Mouse (Mus musculus) gastrocnemius, postnatal 14 days (tissue): ENCODE measurements around the gene Fam196a. TPM values are rescaled to one million over a fixed set of nuclear protein-coding genes. Genes with fewer than 3 reads are reported as not detected.

Experiments
- DNase-seq: peaks from one replicate; pipeline ENCODE4 v3.0.0; 2021; ENCODE audit warnings: mixed read lengths
- intact Hi-C: fragments of 180-260 bp; cut with DNase I; formaldehyde crosslinking; loops from one replicate; pipeline ENCODE4 v1.15.1; 2025; ENCODE audit warnings: low total_unique reads
- long read RNA-seq, 2 experiments: library from polyadenylated mRNA; stranded (forward); transcript quantifications; one replicate each; pipeline ENCODE4 v2.0.0; 2021
- total RNA-seq, 2 experiments: library from RNA; stranded (reverse); gene quantifications; 2 replicates each; pipeline ENCODE4 v1.2.3; 2021

Gene Fam196a
- under 1 TPM; 0.09 to 0.29 TPM for total RNA-seq
- long read RNA-seq, experiment 1, result 0 reads
- long read RNA-seq, experiment 2, result 0 reads

DNA sequence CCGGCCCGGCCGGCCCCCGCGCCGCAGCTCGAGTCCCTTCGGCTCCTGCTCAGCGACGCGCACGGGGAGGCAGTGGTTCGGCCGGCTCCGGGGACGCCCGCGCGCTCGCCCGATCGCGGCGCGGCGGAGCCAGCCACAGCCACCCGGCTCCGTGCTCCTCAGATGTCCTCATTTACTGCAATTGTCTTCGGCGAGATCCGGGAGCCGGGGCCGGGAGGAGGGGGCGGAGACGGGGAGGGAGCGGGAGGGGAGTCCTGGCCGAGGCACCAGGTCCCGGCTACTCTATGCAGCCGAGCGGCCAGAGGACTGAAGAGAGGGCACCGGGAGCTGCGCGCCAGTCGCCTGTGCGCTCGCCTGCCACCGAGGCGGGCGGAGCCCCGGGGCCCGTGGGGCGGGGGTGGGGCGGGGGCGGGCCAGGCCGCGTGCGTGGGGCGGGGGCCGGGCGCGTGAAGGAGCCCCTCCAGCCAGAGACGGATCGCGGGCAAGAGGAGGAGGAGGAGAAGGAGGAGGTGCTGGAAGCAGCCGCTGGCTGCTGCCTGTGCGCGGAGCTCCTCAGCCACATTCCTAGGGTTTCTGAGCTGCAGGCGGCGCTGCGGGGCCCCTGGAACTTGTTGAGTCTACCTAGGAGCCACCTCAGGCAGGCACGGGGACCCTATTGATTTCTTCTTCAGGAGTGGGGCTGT lies at the start of gene Fam196a:
Gene Fam196a (minus strand): TSS at position 504 of the 683 bp plus-strand sequence.
- peak; percentile 40 for DNase-seq
- intact Hi-C loops, result no loop called here

GRCm38 (mm10) chr7:134961608-134962007 lies 23.4 kb upstream of the Fam196a start:
- intact Hi-C loops, result no loop called here

GRCm38 (mm10) chr7:134960871-134961270 lies 22.6 kb upstream of the Fam196a start:
- intact Hi-C loops, result no loop called here
- DNase-seq, result no peak

More at GRCm38 (mm10) chr7:134961608-134962007, 23.4 kb upstream of the Fam196a start:
- DNase-seq, result no peak

DNA sequence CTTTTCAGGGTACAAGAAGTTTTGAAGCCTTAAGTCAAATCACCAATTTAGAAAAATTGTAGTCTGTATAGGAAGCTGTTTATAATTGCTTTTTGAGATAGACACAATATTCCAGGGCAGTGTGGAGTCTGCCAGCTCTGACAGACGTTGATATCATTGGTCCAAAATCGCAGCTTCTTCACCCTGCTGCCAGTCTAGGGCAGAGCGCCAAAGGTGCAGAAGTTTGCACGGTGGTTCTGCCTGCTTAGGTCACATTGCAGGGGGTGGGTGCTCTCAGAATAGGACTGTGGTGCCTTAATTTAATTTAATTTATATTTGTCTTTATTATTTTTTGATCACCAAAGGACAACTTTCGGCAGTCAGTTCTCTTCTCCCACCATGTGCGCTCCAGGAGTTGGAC lies 20.9 kb upstream of the Fam196a start:
- intact Hi-C loops, result loop anchor here (10.0 kb wide), 1 partner anchor 206 kb away; no protein-coding TSS in a partner anchor

DNA sequence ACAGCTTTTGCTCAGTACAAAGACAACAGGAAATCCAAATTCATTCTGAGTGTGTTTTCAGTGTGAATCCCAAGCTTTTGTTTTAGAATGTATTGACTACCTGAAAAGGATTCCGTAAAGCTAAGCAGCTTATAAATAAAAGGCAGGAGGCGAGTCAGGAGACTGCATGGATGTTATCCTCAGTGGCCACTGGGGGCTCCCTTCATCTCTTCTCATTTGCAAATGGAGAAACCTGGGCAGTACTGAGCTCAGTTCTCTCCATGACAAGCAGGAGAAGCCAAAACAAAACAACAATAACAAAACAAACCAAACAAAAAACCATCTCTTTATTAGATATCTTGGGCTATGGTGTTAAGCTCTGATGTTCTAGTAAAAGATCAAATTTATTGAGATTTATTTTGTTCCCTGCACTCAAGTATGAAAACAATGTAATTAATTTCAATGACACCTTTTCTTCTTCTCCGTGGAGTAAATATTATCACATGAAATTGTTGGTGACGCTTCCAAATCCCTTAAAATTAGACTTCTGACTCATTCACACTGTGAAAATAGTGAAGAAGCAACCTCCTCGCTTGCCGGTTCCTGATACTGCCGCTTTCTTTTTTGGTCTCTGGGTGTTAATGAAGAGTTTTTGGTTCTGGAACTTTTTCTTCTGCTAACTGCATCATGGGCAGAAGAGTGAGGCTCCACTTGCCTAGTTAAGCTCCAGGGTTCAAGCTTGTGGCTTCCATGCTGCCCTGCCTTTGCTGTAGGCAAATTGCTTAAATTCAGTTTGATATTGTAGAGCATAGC lies 7.9 kb upstream of the Fam196a start:
- intact Hi-C loops, result no loop called here

More for the DNA sequence above, 20.9 kb upstream of the Fam196a start:
- DNase-seq, result no peak

GRCm38 (mm10) chr7:134943701-134944100 lies 5.5 kb upstream of the Fam196a start:
- DNase-seq, result no peak
- intact Hi-C loops, result no loop called here

More for the DNA sequence above, 7.9 kb upstream of the Fam196a start:
- DNase-seq, result no peak

DNA sequence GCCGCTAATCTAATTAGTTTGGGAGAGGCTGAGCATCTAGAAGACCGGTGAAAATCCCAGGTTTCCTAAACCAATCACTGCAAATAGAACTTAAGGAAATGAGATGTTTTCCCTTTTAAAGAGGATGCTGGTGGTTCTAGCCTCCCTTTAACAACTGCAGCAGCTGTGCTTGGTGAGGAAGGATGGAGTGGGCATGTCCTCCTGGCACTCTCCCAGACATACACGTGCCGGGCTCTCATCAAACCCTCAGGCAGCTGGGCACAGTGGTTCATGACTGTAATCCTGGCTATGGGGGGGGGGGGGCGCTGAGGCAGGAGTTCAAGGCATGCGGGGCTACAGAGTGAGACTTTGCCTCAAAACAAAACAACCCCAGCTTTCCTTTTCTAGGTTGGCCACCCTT lies 4.8 kb upstream of the Fam196a start:
- DNase-seq, result no peak
- intact Hi-C loops, result no loop called here

- intact Hi-C loops, result no loop called here
- DNase-seq, result no peak
These were observed 3.7 kb upstream of the Fam196a start for GRCm38 (mm10) chr7:134941891-134942290.

DNA sequence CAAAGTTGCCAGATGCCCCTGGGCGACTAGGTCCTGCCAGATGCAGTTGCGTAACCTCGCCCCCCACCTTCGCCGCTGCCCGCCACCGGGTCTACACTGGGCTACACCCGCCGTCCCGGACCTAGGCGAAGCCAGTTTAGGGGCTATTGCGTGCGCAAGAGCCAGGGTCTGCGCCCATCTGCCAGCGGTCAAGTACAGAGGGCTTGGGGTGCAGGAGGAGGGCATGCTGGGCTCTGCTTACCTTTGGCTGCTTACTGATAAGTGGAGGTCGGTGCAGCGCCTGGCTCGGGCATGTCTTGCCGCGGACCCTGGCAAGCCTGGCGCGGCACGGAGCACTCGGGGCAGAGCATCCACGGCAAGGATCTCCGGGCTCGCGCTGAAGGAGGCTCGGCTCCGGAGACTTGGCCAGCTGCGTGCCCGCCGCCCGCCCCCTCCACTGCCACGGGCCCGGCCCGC lies 731 bp downstream of the Fam196a start:
- intact Hi-C loops, result no loop called here
- DNase-seq, result no peak

DNA sequence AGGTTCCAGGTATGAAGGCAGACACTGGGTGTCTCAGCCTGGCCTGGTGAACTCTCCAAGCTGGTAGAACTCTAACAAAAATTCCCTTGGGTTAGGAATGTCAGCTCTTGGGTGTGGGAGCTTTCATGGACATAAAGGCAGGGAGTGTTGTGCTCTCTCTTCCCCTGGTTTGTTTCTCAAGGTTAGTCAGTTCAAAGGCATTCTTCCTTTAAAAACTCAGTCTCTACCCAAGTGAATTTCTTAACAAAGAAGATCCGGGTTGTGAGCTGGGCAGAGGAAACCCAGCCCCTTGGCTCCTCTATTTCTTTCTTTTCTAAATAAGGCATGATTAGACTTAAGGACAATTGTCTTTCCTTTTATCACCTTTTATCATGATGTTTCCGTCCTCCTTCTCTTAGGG lies 6.3 kb downstream of the Fam196a start:
- no peak for DNase-seq

GRCm38 (mm10) chr7:134901992-134902391 lies 36.2 kb downstream of the Fam196a start:
- intact Hi-C loops, result loop anchor here (10.0 kb wide), 1 partner anchor 163 kb away; no protein-coding TSS in a partner anchor
- DNase-seq, result no peak

More for the DNA sequence above, 6.3 kb downstream of the Fam196a start:
- intact Hi-C loops, result no loop called here

GRCm38 (mm10) chr7:134899462-134899861 lies 38.8 kb downstream of the Fam196a start:
- intact Hi-C loops, result no loop called here
- no peak for DNase-seq

DNA sequence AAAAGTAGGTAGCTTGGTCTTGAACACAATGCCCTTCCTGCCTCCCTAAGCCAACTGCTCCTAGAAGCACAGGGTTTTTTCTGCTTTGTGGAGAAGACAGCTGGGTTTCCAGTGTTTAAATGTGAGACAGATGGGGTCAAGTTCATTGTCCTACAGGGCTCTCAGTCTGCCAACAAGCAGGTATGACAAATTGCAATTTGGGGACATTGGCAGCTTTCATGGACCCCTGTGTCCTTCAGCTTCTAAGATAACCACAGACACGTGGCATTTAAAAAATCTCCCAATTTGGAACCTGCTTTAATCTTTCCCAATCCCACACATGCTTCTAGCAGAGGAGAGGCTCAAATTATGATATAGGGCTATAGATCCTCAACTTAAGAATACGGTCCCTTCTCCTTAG lies 43.6 kb downstream of the Fam196a start:
- intact Hi-C loops, result no loop called here

GRCm38 (mm10) chr7:134892972-134893371 lies 45.3 kb downstream of the Fam196a start:
- intact Hi-C loops, result no loop called here

More for the DNA sequence above, 43.6 kb downstream of the Fam196a start:
- DNase-seq, result no peak

DNA sequence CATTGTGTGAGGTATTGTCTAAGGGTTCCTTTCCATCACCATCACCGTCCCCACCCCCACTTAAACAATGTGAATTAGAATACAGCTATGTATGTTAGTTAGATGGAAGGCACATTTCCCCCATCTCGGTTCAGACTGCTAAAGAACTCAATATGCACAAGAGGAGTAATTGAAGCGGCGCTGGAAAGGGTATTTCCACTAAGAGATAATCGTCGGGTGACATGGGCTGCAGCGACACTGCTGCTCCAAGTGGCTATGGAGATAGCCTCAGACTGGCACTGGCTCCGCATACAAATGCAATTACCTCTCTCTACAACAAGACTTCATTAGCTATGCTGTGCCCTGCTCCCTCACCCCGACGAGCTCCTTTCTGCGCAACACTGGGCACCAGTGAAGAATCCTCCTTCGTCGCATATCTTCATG lies 45.8 kb downstream of the Fam196a start:
- intact Hi-C loops, result no loop called here
- DNase-seq, result no peak

More at GRCm38 (mm10) chr7:134892972-134893371, 45.3 kb downstream of the Fam196a start:
- DNase-seq, result no peak

GRCm38 (mm10) chr7:134883516-134883915 lies 54.7 kb downstream of the Fam196a start:
- intact Hi-C loops, result no loop called here
- DNase-seq, result no peak

GRCm38 (mm10) chr7:134880431-134880830 lies 57.8 kb downstream of the Fam196a start:
- intact Hi-C loops, result no loop called here
- no peak for DNase-seq

GRCm38 (mm10) chr7:134878985-134879384 lies 59.2 kb downstream of the Fam196a start:
- DNase-seq, result no peak
- intact Hi-C loops, result no loop called here

GRCm38 (mm10) chr7:134872981-134873380 lies 65.2 kb downstream of the Fam196a start:
- no peak for DNase-seq
- intact Hi-C loops, result no loop called here

DNA sequence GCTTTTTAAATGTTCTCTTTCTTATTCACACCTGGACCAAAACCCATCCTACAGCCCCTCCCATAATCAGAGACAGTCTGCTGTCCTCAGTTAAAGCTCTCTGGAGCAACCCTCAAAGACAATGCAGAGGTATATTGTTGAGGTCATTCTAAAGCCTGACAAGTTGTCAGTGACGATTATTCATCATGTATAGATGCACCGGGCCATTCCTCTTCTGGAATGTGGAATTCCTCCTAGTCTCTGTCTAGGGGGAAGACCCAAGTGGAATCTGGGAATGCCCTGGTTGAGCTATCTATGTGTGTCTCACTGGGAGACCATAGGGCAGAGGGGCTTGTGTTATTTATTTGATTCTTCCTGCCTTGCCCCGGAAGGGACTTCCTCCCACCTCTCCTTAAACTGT lies 65.7 kb downstream of the Fam196a start:
- no peak for DNase-seq
- intact Hi-C loops, result no loop called here
